Mouse (Mus musculus) liver, embryonic 12.5 days (tissue): ENCODE measurements at regions not wholly inside any gene's neighbourhood (a gene's known extent, or its start where the extent isn't known, plus 50 kb on each side); places are given as distances from the start of the nearest gene placed in this dataset.

Experiments
- ATAC-seq: fragments of 200-750 bp; cut with Nextera tagmentation; 2 replicates; pipeline ENCODE4 v1.8.0; 2017; ENCODE audit warnings: moderate number of reproducible peaks, mild to moderate bottlenecking, moderate library complexity
- H3K27ac ChIP-seq: fragments of 300-500 bp; sonication (generic); 2 replicates; pipeline ENCODE4 v1.5.1; 2016; ENCODE audit warnings: mild to moderate bottlenecking
- H3K27me3 ChIP-seq: fragments of 300-500 bp; sonication (generic); replicated peaks from 2 replicates; pipeline ENCODE4 v1.6.1; 2016; ENCODE audit warnings: mild to moderate bottlenecking, moderate library complexity
- H3K36me3 ChIP-seq: fragments of 300-500 bp; sonication (generic); 2 replicates; pipeline ENCODE4 v1.6.1; 2016; ENCODE audit warnings: mild to moderate bottlenecking, moderate library complexity
- H3K4me1 ChIP-seq: fragments of 300-500 bp; sonication (generic); 2 replicates; pipeline ENCODE4 v1.6.1; 2016
- H3K4me2 ChIP-seq: fragments of 300-500 bp; sonication (generic); 2 replicates; pipeline ENCODE4 v1.6.1; 2016; ENCODE audit warnings: mild to moderate bottlenecking, moderate library complexity
- H3K4me3 ChIP-seq: fragments of 300-500 bp; sonication (generic); 2 replicates; pipeline ENCODE4 v1.5.1; 2016; ENCODE audit warnings: mild to moderate bottlenecking, moderate library complexity
- H3K9ac ChIP-seq: fragments of 300-500 bp; sonication (generic); 2 replicates; pipeline ENCODE4 v1.6.1; 2016; ENCODE audit warnings: mild to moderate bottlenecking, moderate library complexity
- H3K9me3 ChIP-seq: fragments of 300-500 bp; sonication (generic); replicated peaks from 2 replicates; pipeline ENCODE4 v1.6.1; 2016; ENCODE audit warnings: mild to moderate bottlenecking, moderate library complexity
- WGBS: fragments of 180-500 bp; shearing (Covaris S2); methylation state at CpG from one replicate; pipeline ENCODE4 v1.1.7; 2016; ENCODE audit not compliant: insufficient replicate concordance; 5-methylcytosine and 5-hydroxymethylcytosine counted together

GRCm38 (mm10) chr1:61295219-61295618, 317.5 kb downstream of the Icos start:
- no peak overlapping the region for H3K27ac ChIP-seq
- no peaks in the 10 kb centered on the region for H3K4me1 ChIP-seq
- no peak overlapping the region for H3K4me3 ChIP-seq
- no peaks in the 10 kb centered on the region for H3K27me3 ChIP-seq
- no peaks in the 10 kb centered on the region for H3K36me3 ChIP-seq
- H3K9ac ChIP-seq: no peak overlapping the region
- no peak for ATAC-seq
- WGBS: 75% methylated on average over 3 of the region's 3 CpGs
- H3K9me3 ChIP-seq: no peaks in the 10 kb centered on the region
- no peak overlapping the region for H3K4me2 ChIP-seq

GRCm38 (mm10) chr1:61296831-61297230, 319.1 kb downstream of the Icos start:
- no peak for ATAC-seq
- H3K4me2 ChIP-seq: no peak overlapping the region
- H3K4me1 ChIP-seq: no peaks in the 10 kb centered on the region
- no peaks in the 10 kb centered on the region for H3K36me3 ChIP-seq
- 42% methylated on average over 4 of the region's 4 CpGs for WGBS
- H3K9me3 ChIP-seq: no peaks in the 10 kb centered on the region
- H3K9ac ChIP-seq: no peak overlapping the region
- no peaks in the 10 kb centered on the region for H3K27me3 ChIP-seq
- no peak overlapping the region for H3K27ac ChIP-seq
- no peak overlapping the region for H3K4me3 ChIP-seq

GRCm38 (mm10) chr1:61297361-61297760, 319.6 kb downstream of the Icos start:
- Histone ChIP-seq H3K27me3 (no peaks in the 10 kb centered on the region), H3K36me3 (no peaks in the 10 kb centered on the region), H3K4me3 (no peak overlapping the region), H3K4me1 (no peaks in the 10 kb centered on the region), H3K4me2 (no peak overlapping the region), H3K9ac (no peak overlapping the region), H3K9me3 (no peaks in the 10 kb centered on the region), H3K27ac (no peak overlapping the region)
- ATAC-seq: no peak
- WGBS: 60% methylated on average over 3 of the region's 3 CpGs

- 36% methylated on average over 3 of the region's 3 CpGs for WGBS
- Histone ChIP-seq H3K36me3 (no peaks in the 10 kb centered on the region), H3K27ac (no peak overlapping the region), H3K4me1 (no peaks in the 10 kb centered on the region), H3K4me2 (no peak overlapping the region), H3K4me3 (no peak overlapping the region), H3K9me3 (no peaks in the 10 kb centered on the region), H3K9ac (no peak overlapping the region), H3K27me3 (no peaks in the 10 kb centered on the region)
- ATAC-seq: no peak
Observed at GRCm38 (mm10) chr1:61298064-61298463, 320.3 kb downstream of the Icos start.

- Histone ChIP-seq H3K27me3 (no peaks in the 10 kb centered on the region), H3K4me2 (no peak overlapping the region), H3K4me3 (no peak overlapping the region), H3K9ac (no peak overlapping the region), H3K27ac (no peak overlapping the region), H3K4me1 (no peaks in the 10 kb centered on the region), H3K36me3 (no peaks in the 10 kb centered on the region), H3K9me3 (no peaks in the 10 kb centered on the region)
- ATAC-seq: no peak
- 67% methylated on average over 6 of the region's 6 CpGs for WGBS
Observed at GRCm38 (mm10) chr1:61298779-61299178, 321.1 kb downstream of the Icos start.

- H3K4me1 ChIP-seq: no peaks in the 10 kb centered on the region
- ATAC-seq: no peak
- no peaks in the 10 kb centered on the region for H3K9me3 ChIP-seq
- H3K36me3 ChIP-seq: no peaks in the 10 kb centered on the region
- no peak overlapping the region for H3K9ac ChIP-seq
- H3K27me3 ChIP-seq: no peaks in the 10 kb centered on the region
- no peak overlapping the region for H3K4me2 ChIP-seq
- no peak overlapping the region for H3K4me3 ChIP-seq
- H3K27ac ChIP-seq: no peak overlapping the region
- 59% methylated on average over 4 of the region's 4 CpGs for WGBS
Observed at GRCm38 (mm10) chr1:61300491-61300890, 322.8 kb downstream of the Icos start.

- no peaks in the 10 kb centered on the region for H3K36me3 ChIP-seq
- no peak overlapping the region for H3K4me2 ChIP-seq
- 56% methylated on average over 24 of the region's 24 CpGs for WGBS
- no peaks in the 10 kb centered on the region for H3K4me1 ChIP-seq
- H3K27ac ChIP-seq: no peak overlapping the region
- no peak overlapping the region for H3K9ac ChIP-seq
- no peak overlapping the region for H3K4me3 ChIP-seq
- H3K9me3 ChIP-seq: no peaks in the 10 kb centered on the region
- no peaks in the 10 kb centered on the region for H3K27me3 ChIP-seq
- no peak for ATAC-seq
Observed at GRCm38 (mm10) chr1:61301041-61302030, 323.6 kb downstream of the Icos start.

GRCm38 (mm10) chr1:61302570-61303071, 324.9 kb downstream of the Icos start:
- Histone ChIP-seq H3K27me3 (no peaks in the 10 kb centered on the region), H3K4me1 (no peaks in the 10 kb centered on the region), H3K36me3 (no peaks in the 10 kb centered on the region), H3K4me3 (no peak overlapping the region), H3K9me3 (no peaks in the 10 kb centered on the region), H3K4me2 (no peak overlapping the region), H3K9ac (no peak overlapping the region), H3K27ac (no peak overlapping the region)
- no peak for ATAC-seq
- WGBS: 80% methylated on average over 8 of the region's 8 CpGs

- no peak overlapping the region for H3K9ac ChIP-seq
- H3K27ac ChIP-seq: no peak overlapping the region
- WGBS: 67% methylated on average over 8 of the region's 8 CpGs
- no peak for ATAC-seq
- H3K27me3 ChIP-seq: no peaks in the 10 kb centered on the region
- no peaks in the 10 kb centered on the region for H3K4me1 ChIP-seq
- no peaks in the 10 kb centered on the region for H3K9me3 ChIP-seq
- no peak overlapping the region for H3K4me2 ChIP-seq
- no peak overlapping the region for H3K4me3 ChIP-seq
- no peaks in the 10 kb centered on the region for H3K36me3 ChIP-seq
Observed at GRCm38 (mm10) chr1:61306296-61306695, 328.6 kb downstream of the Icos start.

GRCm38 (mm10) chr1:61309563-61309962, 329.1 kb upstream of the Pard3b start:
- Histone ChIP-seq H3K27ac (no peak overlapping the region), H3K36me3 (no peaks in the 10 kb centered on the region), H3K27me3 (no peaks in the 10 kb centered on the region), H3K4me2 (no peak overlapping the region), H3K4me3 (no peak overlapping the region), H3K9ac (no peak overlapping the region), H3K9me3 (no peaks in the 10 kb centered on the region), H3K4me1 (no peaks in the 10 kb centered on the region)
- WGBS: 38% methylated on average over 1 of the region's 1 CpGs
- ATAC-seq: no peak

- no peak overlapping the region for H3K4me2 ChIP-seq
- no peaks in the 10 kb centered on the region for H3K27me3 ChIP-seq
- no peaks in the 10 kb centered on the region for H3K36me3 ChIP-seq
- no peaks in the 10 kb centered on the region for H3K4me1 ChIP-seq
- no peak overlapping the region for H3K4me3 ChIP-seq
- no peak for ATAC-seq
- H3K9me3 ChIP-seq: no peaks in the 10 kb centered on the region
- 71% methylated on average over 3 of the region's 3 CpGs for WGBS
- H3K27ac ChIP-seq: no peak overlapping the region
- H3K9ac ChIP-seq: no peak overlapping the region
Observed at GRCm38 (mm10) chr1:61310063-61310760, 328.4 kb upstream of the Pard3b start.

GRCm38 (mm10) chr1:61310761-61311090, 327.9 kb upstream of the Pard3b start:
- no peak overlapping the region for H3K27ac ChIP-seq
- H3K9me3 ChIP-seq: no peaks in the 10 kb centered on the region
- no peaks in the 10 kb centered on the region for H3K27me3 ChIP-seq
- no peaks in the 10 kb centered on the region for H3K36me3 ChIP-seq
- no peak for ATAC-seq
- no peaks in the 10 kb centered on the region for H3K4me1 ChIP-seq
- no peak overlapping the region for H3K4me2 ChIP-seq
- 45% methylated on average over 2 of the region's 2 CpGs for WGBS
- H3K9ac ChIP-seq: no peak overlapping the region
- no peak overlapping the region for H3K4me3 ChIP-seq
